Mouse (Mus musculus) bone marrow macrophage, adult 2 months (primary cell): ENCODE results near the gene Cxadr.

Experiments used
- CTCF ChIP-seq: IDR thresholded peaks from 2 replicates; pipeline ENCODE4 v1.5.1; 2012; ENCODE audit warnings: low read depth, mild to moderate bottlenecking, low read length, moderate library complexity
- POLR2A ChIP-seq: IDR thresholded peaks from 2 replicates; pipeline ENCODE4 v1.6.1; 2012; ENCODE audit warnings: mild to moderate bottlenecking, low read depth, low read length, borderline replicate concordance

DNA sequence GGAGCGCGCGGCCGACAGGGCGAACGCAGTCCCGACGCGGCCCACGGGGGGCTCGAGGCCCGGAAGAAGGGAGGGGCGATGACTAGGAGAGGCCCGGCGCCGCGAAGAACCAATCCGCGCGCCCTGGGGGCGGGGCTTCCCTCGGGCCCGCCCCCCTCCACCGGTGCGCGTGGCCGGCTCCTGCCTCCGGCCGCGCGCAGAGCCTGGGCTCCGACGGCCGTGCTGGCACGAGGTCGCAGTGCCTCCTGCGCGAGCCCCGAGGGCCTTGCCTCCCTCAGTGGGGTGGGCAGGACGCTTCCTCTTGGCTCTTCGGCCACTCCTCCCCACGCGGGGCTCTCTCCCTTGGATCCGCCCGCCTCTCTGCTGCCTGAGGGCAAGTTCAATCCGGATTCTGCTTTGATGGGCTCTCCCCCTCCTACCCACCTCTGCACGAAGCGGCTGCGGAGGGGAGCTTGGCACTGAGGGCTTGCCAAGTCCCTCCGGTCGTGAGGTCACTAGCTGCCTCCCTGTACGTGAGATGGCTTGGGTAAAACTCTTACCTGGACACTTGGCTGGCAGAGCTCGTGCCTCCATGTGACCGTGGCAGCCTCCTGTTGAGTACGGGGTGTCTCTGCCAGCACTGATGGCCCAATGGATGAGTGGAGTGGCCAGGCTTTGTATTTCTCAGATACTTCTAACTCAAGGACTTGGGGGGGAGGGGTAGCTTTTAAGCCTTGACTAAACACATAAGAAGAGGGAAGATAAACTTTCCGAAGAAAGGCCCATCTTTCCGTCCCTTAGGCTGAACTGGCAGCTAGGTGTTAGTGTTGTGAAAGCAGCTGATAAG is 75.7 kb downstream of the Cxadr start, which contains the start of gene Btg3:
- TF ChIP-seq POLR2A: no peak
- TF ChIP-seq CTCF: no peak
